ENCODE assay signal across 18 mouse cellular contexts in the genomic region with DNA sequence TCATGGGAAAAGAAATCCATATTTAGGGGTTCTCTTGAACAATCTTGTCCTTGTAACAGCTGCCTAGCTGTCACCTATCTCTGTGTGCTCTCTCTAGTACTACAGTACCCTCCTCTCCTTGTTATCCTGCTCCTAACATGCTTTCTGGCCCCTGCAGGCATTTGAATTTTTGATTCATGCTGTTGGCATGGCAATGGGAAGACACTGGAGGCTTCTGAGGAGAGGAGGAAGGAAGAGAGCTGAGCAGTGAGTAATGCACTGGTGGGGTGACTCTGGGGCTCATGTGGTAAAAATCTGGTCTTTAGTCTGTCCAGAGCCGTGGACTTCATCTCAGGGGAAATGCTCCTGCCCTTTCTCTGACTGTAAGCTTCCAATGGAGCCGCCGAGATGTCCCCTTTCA. TPM values are rescaled to one million over a fixed set of nuclear protein-coding genes. Genes with fewer than 3 reads are reported as not detected.
DNase-seq lines count a peak whose midpoint lies in the region; ATAC-seq lines count a peak whose summit lies in the region.
"Had no signal": no experiment of that assay in that cellular context is flagged by ENCODE, and none has a peak within 500 bp of the region (broad histone marks: within the 10 kb centered on the region; RNA-seq: fewer than 3 reads in every experiment).

No protein-coding gene starts in this region.

- no peaks in the 10 kb centered on the region for H3K36me3 ChIP-seq in hindbrain, embryonic 14.5 days (replicated peaks; ENCODE audit: control insufficient read depth, insufficient read depth)
- no peaks in the 10 kb centered on the region for H3K36me3 ChIP-seq in hindbrain, embryonic 10.5 days
- no peaks in the 10 kb centered on the region for H3K36me3 ChIP-seq in midbrain, embryonic 13.5 days
- H3K36me3 ChIP-seq: forebrain, embryonic 10.5 days; lung, embryonic 15.5 days had no signal

- H3K4me3 ChIP-seq in hindbrain, embryonic 14.5 days (replicated peaks; ENCODE audit: low read length) = no peak overlapping the region
- no peak overlapping the region for H3K4me3 ChIP-seq in hindbrain, embryonic 10.5 days
- no peak overlapping the region for H3K4me3 ChIP-seq in midbrain, embryonic 13.5 days (replicated peaks)
- H3K4me3 ChIP-seq: forebrain, embryonic 10.5 days; lung, embryonic 15.5 days had no signal

- no peak overlapping the region for H3K27ac ChIP-seq in hindbrain, embryonic 14.5 days
- H3K27ac ChIP-seq in hindbrain, embryonic 10.5 days = no peak overlapping the region; the same call in 1 of the 2 replicates
- H3K27ac ChIP-seq in midbrain, embryonic 13.5 days = peak overlapping the region; percentile 55
- H3K27ac ChIP-seq: forebrain, embryonic 10.5 days; lung, embryonic 15.5 days had no signal

- H3K9ac ChIP-seq in hindbrain, embryonic 14.5 days = no peak overlapping the region
- 0 out of 2 replicates have a peak overlapping the region, but pooled peaks have one; percentile 7 for H3K9ac ChIP-seq in midbrain, embryonic 13.5 days (replicated peaks)
- H3K9ac ChIP-seq: lung, embryonic 15.5 days had no signal

- H3K4me2 ChIP-seq in hindbrain, embryonic 14.5 days (replicated peaks) = no peak overlapping the region
- no peak overlapping the region; the same call in 1 of the 2 replicates for H3K4me2 ChIP-seq in midbrain, embryonic 13.5 days (replicated peaks)
- H3K4me2 ChIP-seq: lung, embryonic 15.5 days had no signal

- no peaks in the 10 kb centered on the region for H3K9me3 ChIP-seq in hindbrain, embryonic 14.5 days (ENCODE audit: control insufficient read depth, low read length)
- H3K9me3 ChIP-seq in hindbrain, embryonic 10.5 days = no peaks in the 10 kb centered on the region
- H3K9me3 ChIP-seq in midbrain, embryonic 13.5 days = no peaks in the 10 kb centered on the region
- H3K9me3 ChIP-seq: forebrain, embryonic 10.5 days; lung, embryonic 15.5 days had no signal

- peaks cover 30% of the 10 kb centered on the region; the same call in 1 of the 2 replicates for H3K4me1 ChIP-seq in hindbrain, embryonic 14.5 days (replicated peaks; ENCODE audit: control insufficient read depth, insufficient read depth, low read length)
- peaks cover 53% of the 10 kb centered on the region for H3K4me1 ChIP-seq in hindbrain, embryonic 10.5 days (replicated peaks)
- peaks cover 41% of the 10 kb centered on the region for H3K4me1 ChIP-seq in midbrain, embryonic 13.5 days (replicated peaks)

- no peak for DNase-seq in hindbrain, embryonic 14.5 days (ENCODE audit: low spot score)
- no peak for DNase-seq in hindbrain, embryonic 10.5 days (ENCODE audit: low spot score)
- DNase-seq in 3T3-L1 (ENCODE audit: low read depth, low spot score) (peak; percentile 84), NIH3T3 (ENCODE audit: low read depth) (peak; percentile 80)
- no peak for DNase-seq in ovary, postnatal 36 days (ENCODE audit: low spot score)
- no peak for DNase-seq in left cerebral cortex, adult 9 months (ENCODE audit: low spot score in 2 of 2)
- DNase-seq: cerebellum, adult 2 months; kidney, adult 2 months; kidney, postnatal 4 days; right cerebral cortex, postnatal 14 days had no signal

- ATAC-seq in hindbrain, embryonic 14.5 days (ENCODE audit: low FRiP score) = peak; percentile 34; the same call in 1 of the 2 replicates
- peak; percentile 46; the same call in 1 of the 2 replicates for ATAC-seq in midbrain, embryonic 13.5 days

- H3K27me3 ChIP-seq in hindbrain, embryonic 14.5 days (ENCODE audit: control insufficient read depth, insufficient read depth, low read length) = no peaks in the 10 kb centered on the region
- no peaks in the 10 kb centered on the region for H3K27me3 ChIP-seq in hindbrain, embryonic 10.5 days (ENCODE audit: insufficient read depth, poor library complexity, severe bottlenecking)
- H3K27me3 ChIP-seq in midbrain, embryonic 13.5 days = no peaks in the 10 kb centered on the region
- H3K27me3 ChIP-seq: CH12.LX; lung, embryonic 15.5 days had no signal

- WGBS in hindbrain, embryonic 14.5 days = 56% methylated on average over 3 of the region's 3 CpGs
- whole genome bisulfite sequencing in hindbrain, embryonic 10.5 days = 61% methylated on average over 3 of the region's 3 CpGs
- WGBS in midbrain, embryonic 13.5 days = 44% methylated on average over 3 of the region's 3 CpGs

RNA-seq across cellular contexts. Expression of a gene that starts 5.6 kb away (rescaled TPM):
- polyA plus RNA-seq in hindbrain, embryonic 14.5 days (2014; fragmentation: Nextera tagmentation; extraction: Ambion mirVana) = 36.2 and 41.0 TPM in 2 replicates
- polyA plus RNA-seq in hindbrain, embryonic 10.5 days (2016; fragmentation: Nextera tagmentation; extraction: Ambion mirVana) = 52.8 and 77.6 TPM in 2 replicates
- polyA plus RNA-seq in midbrain, embryonic 13.5 days (2015; fragmentation: Nextera tagmentation; extraction: Ambion mirVana) = 28.1 and 39.1 TPM in 2 replicates

RNA-seq across cellular contexts. Expression of a gene that starts 5.9 kb away (rescaled TPM):
- 0.93 and 1.3 TPM in 2 replicates for polyA plus RNA-seq in hindbrain, embryonic 14.5 days (2014; fragmentation: Nextera tagmentation; extraction: Ambion mirVana)
- 1.0 and 1.7 TPM in 2 replicates for polyA plus RNA-seq in hindbrain, embryonic 10.5 days (2016; fragmentation: Nextera tagmentation; extraction: Ambion mirVana)
- polyA plus RNA-seq in midbrain, embryonic 13.5 days (2015; fragmentation: Nextera tagmentation; extraction: Ambion mirVana) = 1.2 and 1.5 TPM in 2 replicates
- polyA plus RNA-seq: kidney, adult 2 months; lung, embryonic 15.5 days had no signal

RNA-seq across cellular contexts. Expression of a gene that starts 15.5 kb away (rescaled TPM):
- polyA plus RNA-seq in hindbrain, embryonic 14.5 days (2014; fragmentation: Nextera tagmentation; extraction: Ambion mirVana) = not detected in 2 replicates
- polyA plus RNA-seq in hindbrain, embryonic 10.5 days (2016; fragmentation: Nextera tagmentation; extraction: Ambion mirVana) = not detected in 2 replicates
- not detected in 2 replicates for polyA plus RNA-seq in midbrain, embryonic 13.5 days (2015; fragmentation: Nextera tagmentation; extraction: Ambion mirVana)
- polyA plus RNA-seq: cerebellum, adult 2 months; embryonic facial prominence, embryonic 14.5 days; forebrain, embryonic 10.5 days; gonadal fat pad, adult 2 months; heart, embryonic 16.5 days; kidney, adult 2 months; limb, embryonic 11.5 days; lung, embryonic 15.5 days had no signal

Comparison
In these comparisons a context has a peak if more than half of its experiments do, and no peak if none do; other contexts are left out.
1. DNase-seq: peak in 3T3-L1 (single experiment) and NIH3T3 (single experiment); none in hindbrain, embryonic 14.5 days (single experiment), hindbrain, embryonic 10.5 days (single experiment), ovary, postnatal 36 days (single experiment) and left cerebral cortex, adult 9 months (0 of 2).